Mouse (Mus musculus) adrenal gland (tissue): ENCODE data around the gene Myl6b.
"Not testable (repeated sequence)": the region's sequence is repeated elsewhere in the genome, so short reads cannot be mapped to it uniquely, and the experiment has no call there.

Source experiments
- intact Hi-C: fragments of 180-260 bp; cut with DNase I; formaldehyde crosslinking; loops from one replicate; pipeline ENCODE4 v1.15.1; 2025

Myl6b gene

GRCm38 (mm10) chr10:128520591-128520990 lies 22.1 kb upstream of the Myl6b start:
- intact Hi-C loops, result no loop called here

DNA sequence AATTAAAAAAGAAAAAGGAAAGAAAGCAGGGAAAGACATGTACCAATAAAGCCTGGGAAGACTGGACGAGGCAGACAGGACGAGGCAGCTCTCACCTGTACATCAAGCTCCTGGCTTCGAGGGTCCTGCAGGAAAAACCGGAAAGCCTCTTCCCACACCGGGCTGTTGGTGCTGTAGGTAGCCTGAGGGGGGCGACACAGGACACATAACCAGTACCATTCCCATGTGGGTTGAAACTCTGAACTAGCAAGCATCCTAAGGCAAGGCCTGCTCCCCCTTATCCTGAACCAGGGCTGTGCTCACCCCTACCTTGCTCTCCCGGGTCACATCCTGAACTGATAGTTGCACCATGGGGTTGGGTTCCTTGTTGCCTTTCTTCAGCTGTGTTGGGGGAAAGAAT lies 20.3 kb upstream of the Myl6b start:
- intact Hi-C loops, result no loop called here

DNA sequence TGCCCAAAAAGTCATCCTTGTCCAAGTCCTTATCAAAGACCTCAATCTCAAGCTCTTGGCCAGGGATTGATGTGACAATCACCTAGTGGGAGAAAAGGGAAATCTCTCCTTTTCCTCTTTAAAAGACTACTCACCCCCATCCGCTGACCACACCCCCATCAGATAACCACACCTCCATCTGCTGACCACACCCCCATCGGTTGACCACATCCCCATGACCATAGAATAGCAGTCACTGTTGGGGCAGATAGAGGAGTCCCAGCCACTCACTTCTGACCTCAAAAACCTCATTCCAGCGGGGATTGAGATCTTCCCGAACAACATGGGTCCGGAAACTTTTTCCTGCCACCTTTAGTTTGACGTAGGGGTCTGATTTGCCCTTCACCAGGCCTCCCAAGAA lies 18.2 kb upstream of the Myl6b start:
- intact Hi-C loops, result loop anchor here (1.0 kb wide), 1 partner anchor 22 kb away; no protein-coding TSS in a partner anchor

DNA sequence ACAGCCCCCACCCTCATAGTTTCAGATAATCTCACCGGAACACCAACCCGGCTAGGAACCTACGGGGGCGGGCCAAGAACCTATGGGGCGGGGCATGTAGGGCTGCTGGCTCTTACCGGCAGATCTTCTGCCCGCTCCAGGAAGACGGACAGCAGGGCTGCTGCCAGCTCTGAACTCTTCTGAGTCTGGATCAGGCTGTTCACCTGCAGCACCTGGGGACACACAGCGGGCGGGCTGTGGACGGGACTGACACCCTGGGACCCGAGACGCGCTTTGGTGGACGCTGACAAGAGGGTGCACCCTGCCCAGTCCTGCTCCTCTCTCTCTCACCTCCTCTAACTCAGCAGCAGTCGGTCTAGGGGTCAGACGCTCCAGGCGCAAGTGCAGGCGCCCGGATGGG lies 17.5 kb upstream of the Myl6b start:
- intact Hi-C loops, result no loop called here

DNA sequence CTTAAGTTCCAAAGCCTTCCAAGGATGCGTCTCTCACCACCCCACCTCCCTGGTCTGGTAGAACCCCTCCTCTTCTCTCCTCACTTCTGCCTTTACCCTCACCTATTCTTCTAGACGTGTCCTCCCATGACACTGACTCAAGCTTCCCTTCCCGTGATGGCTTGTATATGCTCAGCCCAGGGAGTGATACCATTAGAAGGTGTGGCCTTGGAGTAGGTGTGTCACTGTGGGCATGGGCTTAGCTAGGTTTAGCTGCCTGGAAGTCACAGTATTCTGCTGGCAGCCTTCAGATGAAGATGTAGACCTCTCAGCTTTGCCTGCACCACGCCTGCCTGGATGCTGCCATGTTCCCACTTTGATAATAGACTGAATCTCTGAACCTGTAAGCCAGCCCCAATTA lies 16.6 kb upstream of the Myl6b start:
- intact Hi-C loops, result no loop called here

- intact Hi-C loops, result no loop called here
Observed at GRCm38 (mm10) chr10:128511761-128512160, 13.3 kb upstream of the Myl6b start.

DNA sequence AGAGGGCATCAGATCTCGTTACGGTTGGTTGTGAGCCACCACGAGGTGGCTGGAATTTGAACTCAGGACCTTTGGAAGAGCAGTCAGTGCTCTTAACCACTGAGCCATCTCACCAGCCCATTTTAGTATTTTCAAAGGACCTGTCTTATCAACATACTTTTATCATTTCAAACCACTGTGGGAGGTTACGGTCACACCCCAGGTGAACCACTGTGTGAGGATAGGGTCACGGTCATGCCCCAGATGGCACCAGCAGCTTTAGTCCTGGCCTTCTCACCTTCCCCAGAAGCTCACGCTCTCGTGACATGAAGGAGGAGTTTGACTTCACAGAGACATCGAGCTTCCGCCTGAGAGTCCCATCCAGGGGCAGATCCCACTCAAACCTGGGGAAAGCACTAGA lies 12.7 kb upstream of the Myl6b start:
- intact Hi-C loops, result no loop called here

DNA sequence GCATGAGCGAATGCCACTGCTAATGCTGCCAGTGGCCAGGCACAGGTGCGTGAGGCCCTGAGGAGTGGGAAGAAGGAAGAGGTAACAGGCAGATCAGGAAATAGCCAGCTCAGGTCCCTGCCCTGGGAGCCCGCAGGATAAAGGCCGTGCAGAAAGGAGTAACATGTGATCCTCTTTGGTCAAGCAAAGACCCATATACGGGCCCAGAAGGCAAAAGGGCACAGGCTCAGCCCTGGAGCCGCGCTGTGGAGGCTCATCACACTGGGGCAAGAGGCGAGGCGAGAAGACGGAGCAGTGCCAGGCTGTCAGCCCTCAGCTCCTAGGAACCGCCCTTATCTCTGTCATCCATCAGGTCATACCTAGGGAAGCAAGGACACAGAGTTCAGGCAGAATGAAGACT lies 11.8 kb upstream of the Myl6b start:
- intact Hi-C loops, result no loop called here

DNA sequence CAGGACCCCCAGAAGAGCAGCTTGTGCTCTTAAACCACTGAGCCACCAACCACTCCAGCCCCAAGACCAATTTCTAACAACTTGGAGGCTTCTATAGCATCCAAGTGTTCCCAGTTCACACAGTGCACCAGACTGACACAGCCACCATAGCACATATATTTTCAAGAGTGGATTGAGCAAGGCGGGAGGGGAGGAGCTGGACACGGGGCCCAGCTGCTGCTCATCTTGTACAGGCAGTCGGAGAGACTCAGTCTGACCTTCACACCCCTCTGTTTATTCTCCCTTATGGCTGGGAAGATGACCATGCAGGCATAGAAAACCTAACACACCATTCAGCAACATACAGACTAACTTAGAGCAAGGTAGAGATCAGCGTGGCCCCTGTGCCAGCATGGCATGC lies 11.3 kb upstream of the Myl6b start:
- intact Hi-C loops, result no loop called here

DNA sequence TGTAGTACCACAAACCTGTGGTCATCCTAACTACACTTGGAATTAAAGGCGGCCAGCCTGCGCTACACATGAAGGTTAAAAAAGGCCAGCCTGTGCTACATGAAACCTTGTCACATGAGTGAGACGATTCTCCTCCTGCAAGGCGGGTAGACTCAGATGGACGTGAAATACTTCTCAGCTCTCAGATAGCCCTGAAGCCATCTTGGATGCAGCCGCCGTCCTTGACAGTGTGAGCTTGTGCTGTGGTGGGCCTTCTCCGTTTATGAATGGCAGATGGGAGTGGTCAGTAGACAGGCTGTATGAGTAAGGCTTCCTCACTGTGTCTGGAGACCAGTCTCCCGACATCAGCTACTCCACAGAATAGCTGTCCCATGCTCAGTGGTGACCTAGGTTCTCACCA lies 10.7 kb upstream of the Myl6b start:
- intact Hi-C loops, result no loop called here

- intact Hi-C loops, result no loop called here
Observed at GRCm38 (mm10) chr10:128508260-128508659, 9.8 kb upstream of the Myl6b start.

DNA sequence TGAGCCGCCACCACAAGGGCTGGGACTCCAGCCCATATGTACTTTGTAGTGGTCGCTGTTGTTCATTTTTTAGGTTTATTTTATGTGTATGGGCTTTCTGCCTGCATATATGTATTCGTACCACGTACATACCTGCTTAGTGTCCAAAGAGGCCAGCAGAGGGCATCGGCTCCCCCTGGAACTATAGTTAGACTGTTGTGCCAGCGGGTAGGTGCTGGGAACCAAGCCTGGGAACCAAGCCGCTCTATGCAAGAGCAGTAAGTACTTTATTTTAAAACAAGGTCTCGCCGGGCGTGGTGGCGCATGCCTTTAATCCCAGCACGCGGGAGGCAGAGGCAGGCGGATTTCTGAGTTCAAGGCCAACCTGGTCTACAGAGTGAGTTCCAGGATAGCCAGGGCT lies 7.5 kb upstream of the Myl6b start:
- intact Hi-C loops, result no loop called here

- intact Hi-C loops, result not testable (repeated sequence)
Observed at GRCm38 (mm10) chr10:128505371-128505667, 6.8 kb upstream of the Myl6b start.

DNA sequence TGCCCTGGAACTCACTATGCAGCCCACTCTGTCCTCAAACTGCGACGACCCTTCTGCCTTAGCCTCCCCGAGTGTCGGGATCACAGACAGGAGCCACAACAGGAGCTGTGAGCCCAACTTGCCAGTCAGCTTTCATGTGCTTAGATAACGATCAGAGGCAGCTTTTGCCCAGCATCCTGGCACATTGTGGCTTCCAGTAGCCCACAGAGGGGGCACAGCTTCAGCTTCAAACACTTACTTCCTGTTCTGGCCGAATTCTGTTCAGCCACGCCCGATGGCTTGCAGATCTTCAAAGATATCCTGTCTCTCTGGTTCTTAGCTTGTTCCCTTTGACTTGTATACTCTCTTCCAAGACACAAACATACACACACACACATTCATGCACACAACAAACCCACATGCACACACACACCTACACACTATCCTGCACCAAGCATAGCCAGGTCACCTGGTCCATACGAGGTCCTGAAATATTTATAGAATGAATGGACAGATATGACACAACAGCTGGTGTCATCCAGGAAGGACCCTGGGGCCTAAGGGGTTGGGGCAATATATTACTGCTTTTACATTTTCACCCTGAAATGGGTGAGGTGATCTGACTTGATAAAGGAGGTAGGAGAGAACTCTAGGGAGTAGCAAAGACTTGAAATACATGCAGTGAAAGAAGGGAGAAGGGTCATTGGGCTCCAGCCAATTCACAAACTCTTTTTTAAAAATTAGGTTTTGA lies 6.3 kb upstream of the Myl6b start:
- intact Hi-C loops, result no loop called here

- intact Hi-C loops, result no loop called here
Observed at GRCm38 (mm10) chr10:128504012-128504411, 5.5 kb upstream of the Myl6b start.

GRCm38 (mm10) chr10:128503532-128503931 lies 5.0 kb upstream of the Myl6b start:
- intact Hi-C loops, result no loop called here

DNA sequence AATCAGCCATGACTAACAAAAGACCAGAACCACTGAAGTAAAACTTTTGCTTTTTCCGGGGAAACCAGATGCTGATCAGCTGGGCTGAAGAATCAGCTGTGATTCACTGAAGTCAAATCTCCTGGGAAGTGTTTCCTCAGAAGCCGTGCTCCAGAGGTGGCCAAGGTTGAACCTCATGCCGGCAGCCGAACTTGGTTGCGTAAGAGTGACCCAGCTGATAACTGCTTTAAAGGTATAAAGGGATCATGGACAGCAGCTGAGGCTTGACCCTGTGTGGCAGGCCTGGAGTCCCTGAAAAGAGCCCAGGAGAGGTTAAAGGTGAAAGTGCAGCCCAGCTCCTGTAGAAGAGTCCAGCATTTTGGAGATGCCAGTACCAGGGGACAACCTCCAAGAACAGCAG lies 3.9 kb upstream of the Myl6b start:
- intact Hi-C loops, result no loop called here

GRCm38 (mm10) chr10:128499116-128499671 lies 709 bp upstream of the Myl6b start:
- intact Hi-C loops, result loop anchor here (5.0 kb wide), 1 partner anchor 33 kb away; no protein-coding TSS in a partner anchor

- intact Hi-C loops, result loop anchor here (5.0 kb wide), 1 partner anchor 35 kb away; no protein-coding TSS in a partner anchor
Observed at GRCm38 (mm10) chr10:128497134-128497737, 1.2 kb downstream of the Myl6b start.

GRCm38 (mm10) chr10:128496509-128497077 lies 1.9 kb downstream of the Myl6b start:
- intact Hi-C loops, result loop anchor here (5.0 kb wide), 1 partner anchor 36 kb away; no protein-coding TSS in a partner anchor

DNA sequence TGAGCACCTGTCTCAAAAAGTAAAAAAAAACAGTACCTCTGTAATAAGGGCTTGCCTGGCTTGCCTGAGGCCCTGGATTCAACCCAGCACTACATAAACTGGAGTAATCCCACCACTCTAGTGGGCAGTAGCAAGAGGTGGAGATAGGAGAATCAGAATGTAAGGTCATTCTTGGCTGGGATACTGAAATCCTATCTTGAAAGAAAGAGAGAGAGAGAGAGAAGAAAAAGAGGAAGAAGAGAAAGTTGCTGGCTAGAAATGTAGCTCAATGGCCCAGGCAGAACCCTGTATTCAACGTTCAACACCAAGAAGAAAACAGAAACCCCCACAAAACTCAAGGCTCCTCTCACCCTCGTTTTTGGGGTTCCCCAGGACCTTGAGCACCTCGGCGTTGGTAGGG lies 2.6 kb downstream of the Myl6b start:
- intact Hi-C loops, result loop anchor here (5.0 kb wide), 1 partner anchor 36 kb away; no protein-coding TSS in a partner anchor

GRCm38 (mm10) chr10:128495270-128495669 lies 3.2 kb downstream of the Myl6b start:
- intact Hi-C loops, result loop anchor here (5.0 kb wide), 1 partner anchor 37 kb away; no protein-coding TSS in a partner anchor
